Mouse (Mus musculus) megakaryocyte progenitor cell, adult 5-6 weeks (primary cell): ENCODE data around the gene Il21r. TPM values are rescaled to one million over a fixed set of nuclear protein-coding genes. Genes with fewer than 3 reads are reported as not detected.
A peak's percentile ranks its signal among the peaks of the same experiment; 100 is the strongest.

Source experiments
- ATAC-seq: replicated peaks from 2 replicates; pipeline ENCODE4 v1.8.0; 2016; ENCODE audit warnings: mild to moderate bottlenecking, moderate TSS enrichment, inconsistent platforms; ENCODE audit not compliant: poor library complexity
- total RNA-seq, 2 experiments: library from RNA; stranded (forward) in 1 of 2; stranded (reverse) in 1 of 2; fragments of 157-497, 149-512 nt in 1 of 2; fragments of 200-1000 nt in 1 of 2; gene quantifications; 2 replicates each; pipeline versions ENCODE4 v1.2.3 to v1.2.4; 2015 to 2017

Gene Il21r
- total RNA-seq, 2 experiments from 2014 or later: 3.6 to 4.3 TPM

DNA sequence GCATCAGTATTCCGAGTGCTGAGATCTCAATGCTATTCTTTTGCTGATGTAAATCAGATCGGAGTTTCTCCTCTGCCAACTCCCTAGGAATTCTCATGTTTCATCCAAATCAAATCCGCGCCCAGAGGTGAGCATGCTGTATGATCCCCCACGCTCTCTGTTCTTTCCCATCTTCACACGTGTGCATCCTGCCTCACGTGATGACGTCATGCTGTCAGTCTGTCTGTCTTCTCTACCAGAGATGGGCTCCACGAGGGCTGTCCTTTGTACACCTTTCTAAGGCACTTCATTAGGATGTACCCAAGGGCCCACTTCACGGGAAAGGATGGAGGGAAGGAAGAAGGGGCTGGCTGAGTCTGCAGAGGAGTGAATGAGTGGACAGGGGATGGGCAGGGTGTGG, 3.1 kb upstream of the Il21r start:
- no peak for ATAC-seq

DNA sequence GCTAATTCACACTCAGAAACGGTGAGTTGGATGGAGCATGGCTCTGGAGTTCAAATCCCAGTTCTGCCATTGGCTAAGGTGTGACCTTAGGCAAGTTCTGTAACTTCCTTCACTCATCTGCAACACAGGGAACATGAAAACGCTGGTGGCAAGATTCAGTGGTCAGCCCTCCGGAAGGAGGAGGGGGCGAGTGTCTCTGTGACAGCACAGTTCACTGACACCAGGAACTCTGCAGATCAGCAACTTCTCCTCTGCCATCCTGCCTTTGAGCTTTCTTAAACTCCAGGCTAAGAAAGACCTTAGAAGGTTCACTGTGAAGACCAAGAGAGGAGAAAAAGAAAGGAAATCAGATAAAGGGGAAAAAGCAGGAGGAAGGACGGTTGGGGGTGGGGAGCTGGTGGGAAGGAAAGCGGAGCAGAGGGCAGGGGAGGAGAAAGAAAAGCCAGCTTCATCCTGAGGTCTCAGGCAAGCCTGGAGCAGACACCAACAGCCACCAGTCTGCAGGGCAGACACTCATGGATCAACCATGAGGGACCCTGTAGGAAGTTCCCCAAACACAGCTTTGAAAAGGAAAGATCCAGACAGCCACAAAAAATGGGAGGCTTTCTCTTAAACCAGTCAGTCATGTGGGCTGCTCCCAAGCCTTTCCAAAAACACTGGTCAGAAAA, 2.5 kb upstream of the Il21r start:
- ATAC-seq: peak; percentile 38

DNA sequence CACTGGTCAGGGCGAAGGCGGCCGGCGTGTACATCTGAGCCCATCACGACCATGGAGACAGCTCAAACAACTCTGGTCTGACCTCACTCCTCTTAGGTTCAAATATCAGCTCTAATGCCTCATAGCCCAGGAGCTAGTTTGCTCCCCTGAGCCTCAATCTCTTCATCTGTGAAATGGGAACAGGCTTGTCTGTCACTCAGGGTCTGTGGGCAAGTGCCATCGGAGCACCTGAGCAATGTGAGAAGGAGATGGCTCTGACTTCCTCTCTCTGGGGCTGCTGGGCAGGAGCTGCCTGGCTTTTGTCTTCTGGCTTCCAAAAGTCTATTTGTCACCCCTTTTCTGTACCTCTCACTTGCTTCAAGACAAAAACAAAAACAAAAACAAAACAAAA, 2.0 kb upstream of the Il21r start:
- no peak for ATAC-seq

DNA sequence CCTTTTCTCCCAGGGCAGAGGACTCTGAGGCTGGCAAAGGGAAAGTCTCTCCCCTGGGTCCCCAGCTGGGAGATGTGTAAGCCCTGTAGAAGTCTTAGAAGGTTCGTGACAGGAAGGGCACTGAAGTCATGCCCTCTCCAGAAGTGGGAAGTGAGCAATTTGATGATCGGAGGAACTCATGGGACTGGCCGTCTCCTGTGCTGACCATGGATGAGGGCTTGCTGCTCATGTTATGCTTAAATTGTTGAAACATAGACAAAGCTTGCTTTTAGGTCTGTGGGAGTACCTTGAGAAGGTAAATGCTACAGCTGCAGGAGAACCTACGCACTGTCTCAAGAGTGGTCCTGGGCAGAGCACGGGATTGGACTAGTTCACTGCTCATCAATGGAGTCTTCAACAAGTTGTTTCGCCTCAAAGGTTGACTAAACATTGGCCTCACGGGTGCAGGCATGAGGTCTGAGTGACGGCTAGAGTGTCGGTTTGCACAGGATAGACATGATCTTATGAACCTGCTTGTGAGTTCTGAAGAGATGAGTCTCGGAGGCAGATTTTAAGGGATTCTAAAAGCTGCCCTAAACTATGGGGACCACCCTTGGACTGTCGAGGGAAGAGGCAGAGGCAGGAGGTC, 1.3 kb upstream of the Il21r start:
- peak; percentile 40 for ATAC-seq

DNA sequence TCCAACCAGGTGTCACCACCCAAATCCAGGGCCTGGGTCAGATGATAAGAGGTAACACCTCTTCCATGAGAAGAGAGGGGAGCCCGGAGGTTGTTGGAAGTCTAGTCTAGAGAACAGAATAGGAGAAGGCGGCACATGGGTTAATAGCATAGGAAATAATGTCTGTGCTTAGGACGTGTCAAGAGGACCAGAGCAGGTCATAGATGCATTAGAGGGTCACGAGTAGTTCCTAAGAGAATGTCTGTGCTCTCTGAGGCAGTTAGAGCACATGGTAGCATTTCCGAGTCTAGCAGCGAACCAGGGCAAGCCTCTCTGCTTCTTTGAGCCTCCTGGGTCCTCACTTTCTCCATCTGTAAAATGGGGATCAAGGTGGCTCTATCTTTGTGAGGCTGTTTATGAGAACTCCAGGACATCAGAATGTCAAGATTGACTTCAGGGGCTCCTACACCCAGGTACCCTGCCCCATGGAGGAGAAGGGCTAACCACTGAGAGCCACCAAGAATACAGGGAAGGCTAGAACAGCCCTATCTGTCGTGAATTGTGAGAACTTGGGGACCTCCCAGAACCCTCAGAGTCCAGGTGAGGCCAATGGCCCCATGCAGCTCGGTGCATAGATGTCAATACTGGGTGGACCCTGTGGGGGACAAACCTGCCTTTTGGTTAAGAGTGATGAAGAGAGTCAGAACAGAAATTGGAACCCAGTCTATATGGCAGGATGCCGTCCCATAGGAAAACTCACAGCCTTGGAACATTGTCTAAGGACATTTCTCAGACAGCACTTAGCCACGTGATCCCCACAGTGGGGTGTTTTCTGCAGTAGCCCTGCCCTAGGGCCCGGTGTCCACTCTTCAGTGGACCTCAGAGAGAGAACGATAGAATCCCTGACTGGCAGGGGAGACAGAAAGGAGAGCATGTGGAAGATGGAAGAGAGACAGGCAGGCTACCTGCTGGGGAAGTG, 1.4 kb downstream of the Il21r start:
- ATAC-seq: no peak

DNA sequence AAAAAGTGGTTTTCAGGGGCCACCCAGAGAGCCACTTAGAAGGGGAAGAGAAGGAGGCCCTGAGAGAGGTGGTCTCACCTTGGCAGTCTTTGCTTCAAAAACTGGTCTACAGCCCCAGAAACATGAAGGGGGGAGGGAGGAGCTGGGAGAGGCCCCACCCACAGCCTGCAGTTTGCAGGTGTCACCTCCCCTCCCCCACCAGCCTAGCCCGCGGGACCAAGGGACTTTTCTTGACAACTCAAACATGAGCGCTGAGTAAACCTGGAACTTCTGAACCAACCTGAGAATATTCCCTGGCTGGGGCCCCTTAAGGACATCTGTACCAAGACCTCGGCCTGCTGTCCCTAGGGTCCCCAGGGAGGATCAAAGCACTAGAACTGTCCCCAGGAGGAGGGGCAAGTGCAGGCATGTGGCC, 2.5 kb downstream of the Il21r start:
- no peak for ATAC-seq

DNA sequence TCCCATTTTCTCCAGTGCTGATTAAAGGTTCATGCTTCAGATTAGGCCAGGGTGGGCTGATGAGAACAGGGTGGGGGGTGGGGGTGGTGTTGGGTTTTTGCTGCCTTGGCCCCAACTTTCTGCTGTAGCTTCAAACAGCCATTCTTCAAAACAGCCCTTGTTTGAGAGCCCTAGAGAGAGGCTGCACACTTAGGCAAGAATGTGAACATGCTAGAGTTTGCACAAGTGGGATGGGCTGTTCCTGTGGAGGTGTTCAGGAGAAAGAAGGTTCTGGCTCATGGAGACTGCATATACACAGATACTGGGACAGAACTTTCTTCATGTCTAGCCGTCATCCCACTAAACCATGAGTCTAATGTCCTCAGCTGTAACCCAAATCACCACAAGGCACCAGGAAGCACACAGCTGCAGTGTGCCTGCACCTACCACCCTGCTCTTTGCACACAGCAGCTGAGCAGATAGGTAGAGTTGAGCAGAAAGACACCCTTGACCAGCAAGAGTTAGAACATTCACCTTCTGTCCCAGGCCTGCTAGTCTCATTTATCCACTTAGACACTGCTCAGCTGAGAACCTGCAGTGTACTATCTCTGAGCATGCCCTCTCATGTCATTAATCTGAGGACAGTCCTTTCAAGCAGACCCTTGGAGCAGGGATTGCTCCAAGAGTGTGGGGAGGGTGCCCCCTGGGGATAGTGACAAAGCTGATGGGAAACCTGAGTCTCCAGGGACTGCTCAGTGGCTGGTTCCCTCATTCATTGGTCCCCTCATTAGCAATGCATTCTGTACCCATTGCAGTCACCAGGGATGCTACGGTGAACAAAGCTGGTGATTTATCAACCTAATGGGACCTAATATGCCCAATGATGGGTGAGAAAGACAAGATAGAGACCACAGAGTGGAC, 3.3 kb downstream of the Il21r start:
- no peak for ATAC-seq

DNA sequence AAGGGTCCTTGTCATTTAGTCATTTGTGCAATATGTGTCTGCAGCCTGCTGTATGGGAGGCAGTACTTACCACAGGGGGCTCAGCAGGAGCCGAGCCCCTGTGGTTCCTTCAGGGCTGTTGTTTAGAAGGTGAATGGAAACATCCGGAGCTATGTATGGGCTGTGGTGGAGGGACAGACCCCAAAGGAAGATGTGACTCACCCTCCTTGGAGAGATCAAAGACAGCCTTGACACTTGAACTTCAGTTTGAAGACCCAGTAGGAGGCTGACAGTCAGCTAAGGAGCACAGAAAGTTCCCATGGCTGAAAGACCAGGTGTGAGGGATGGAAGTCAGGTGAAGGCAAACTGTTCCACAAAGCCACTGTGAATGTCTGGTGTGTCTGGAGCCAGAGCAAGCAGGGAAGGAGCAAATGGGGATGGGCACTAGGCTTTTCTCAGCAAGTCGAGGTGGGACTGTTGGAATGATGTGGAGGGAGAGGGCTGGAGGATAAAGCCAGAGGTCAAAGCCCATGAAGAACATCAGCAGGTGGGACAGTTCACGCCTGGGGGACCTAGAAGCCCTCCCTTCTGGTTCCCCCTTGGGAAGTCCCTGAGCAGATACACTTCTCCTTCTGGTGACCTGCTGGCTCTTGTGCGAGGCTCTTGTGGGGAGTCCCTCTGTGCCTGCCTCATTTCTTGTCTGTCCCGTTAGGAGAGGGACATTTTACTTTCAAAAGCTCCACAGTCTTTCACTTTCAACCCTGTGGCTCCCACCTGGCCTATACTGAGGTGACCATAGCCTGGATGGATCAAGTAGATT, 4.4 kb downstream of the Il21r start:
- ATAC-seq: peak; percentile 43

DNA sequence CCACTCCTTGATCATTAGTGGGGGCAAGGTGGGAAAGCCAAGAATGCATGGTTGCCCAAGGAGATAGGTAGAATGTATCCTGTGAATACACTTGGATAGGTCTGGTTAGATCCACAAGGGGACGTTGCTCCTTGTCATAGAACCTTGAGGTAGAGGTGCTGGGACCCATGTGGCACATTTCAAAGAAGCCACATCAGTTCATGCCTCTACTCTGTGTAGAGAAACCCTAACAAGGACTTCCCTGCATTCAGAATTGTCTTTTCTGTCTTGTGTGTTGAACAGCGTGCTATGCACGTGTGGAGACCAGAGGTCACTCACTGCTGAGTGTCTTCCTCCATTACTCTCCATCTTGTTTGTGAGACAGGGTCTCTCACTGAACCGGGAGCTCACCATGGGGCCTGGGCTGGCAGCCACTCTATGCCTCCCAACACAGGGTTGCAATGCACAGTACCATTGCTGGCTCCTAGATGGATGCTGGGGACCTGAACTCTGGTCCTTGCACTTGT, 5.0 kb downstream of the Il21r start:
- no peak for ATAC-seq

DNA sequence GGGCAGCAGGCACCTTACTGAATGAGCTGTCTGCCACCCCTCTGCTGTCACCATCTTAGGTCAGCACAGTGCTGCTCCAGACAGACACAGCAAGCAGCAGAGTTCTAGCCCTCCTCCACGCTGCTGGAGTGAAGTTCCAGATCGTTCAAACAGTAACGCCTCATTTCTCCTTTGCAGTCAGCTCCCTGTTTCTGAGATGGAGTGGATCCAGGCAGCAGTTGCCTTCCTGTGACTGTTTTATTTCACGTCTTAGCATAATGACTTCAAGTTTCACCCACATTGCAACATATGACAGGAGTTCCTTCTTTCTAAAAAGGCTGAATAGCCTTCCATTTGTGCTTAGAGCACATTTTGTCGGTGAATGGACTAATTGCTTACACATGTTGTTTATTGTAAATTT, 10.3 kb downstream of the Il21r start:
- ATAC-seq: peak; percentile 90

DNA sequence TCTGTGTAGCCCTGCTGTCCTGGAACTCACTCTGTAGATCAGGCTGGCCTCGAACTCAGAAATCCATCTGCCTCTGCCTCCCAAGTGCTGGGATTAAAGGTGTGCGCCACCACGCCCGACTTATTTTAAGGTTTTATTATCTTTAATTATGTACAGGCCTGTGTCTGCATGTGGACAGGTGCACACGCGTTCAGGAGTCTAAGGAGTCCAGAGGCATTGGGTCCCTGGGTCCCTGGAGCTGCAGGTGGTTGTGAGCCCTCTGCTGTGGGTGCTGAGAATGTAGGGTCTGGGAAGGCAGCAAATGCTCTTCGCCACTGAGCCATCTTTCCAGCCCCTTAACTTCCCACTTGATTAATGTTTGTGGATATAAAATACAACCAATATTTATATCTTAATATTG, 12.2 kb downstream of the Il21r start:
- ATAC-seq: no peak

DNA sequence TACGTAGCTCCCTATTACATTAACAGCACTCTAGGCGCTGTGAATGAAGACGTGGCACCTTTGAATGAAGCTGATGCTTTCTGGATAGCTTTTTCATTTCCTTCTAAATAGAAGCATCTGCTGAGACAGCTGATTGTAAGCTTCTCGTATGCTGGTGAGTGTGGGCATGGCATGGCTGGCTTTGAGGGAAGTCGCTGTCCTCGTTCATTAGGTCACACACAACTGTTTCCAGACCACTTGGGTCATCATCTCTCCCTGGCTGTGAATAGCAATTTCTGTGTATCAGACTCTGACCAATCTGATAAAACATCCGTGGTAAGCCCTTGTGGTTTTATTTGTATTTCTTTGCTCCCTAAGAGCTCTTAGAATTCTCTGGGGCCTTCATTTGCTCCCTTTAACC, 14.8 kb downstream of the Il21r start:
- ATAC-seq: peak; percentile 24; the same call in 1 of the 2 replicates

DNA sequence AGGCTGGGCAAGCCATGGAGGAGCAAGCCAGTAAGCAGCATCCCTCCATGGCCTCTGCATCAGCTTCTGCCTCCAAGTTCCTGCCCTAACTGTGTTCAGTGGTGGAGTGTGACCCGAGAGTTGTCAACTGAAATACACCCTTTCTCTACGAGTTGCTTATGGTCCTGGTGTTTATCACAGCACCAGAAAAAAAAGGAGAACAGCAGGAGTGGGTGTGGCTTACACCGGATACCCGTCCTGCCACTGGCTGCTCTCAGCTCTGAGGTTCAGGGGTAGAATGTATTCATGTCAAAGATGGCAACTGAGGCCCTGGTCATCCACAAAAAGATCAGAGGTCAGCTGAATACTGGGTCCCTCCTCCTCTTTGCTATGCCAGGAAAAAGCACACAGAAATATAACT, 16.8 kb downstream of the Il21r start:
- peak; percentile 69 for ATAC-seq

DNA sequence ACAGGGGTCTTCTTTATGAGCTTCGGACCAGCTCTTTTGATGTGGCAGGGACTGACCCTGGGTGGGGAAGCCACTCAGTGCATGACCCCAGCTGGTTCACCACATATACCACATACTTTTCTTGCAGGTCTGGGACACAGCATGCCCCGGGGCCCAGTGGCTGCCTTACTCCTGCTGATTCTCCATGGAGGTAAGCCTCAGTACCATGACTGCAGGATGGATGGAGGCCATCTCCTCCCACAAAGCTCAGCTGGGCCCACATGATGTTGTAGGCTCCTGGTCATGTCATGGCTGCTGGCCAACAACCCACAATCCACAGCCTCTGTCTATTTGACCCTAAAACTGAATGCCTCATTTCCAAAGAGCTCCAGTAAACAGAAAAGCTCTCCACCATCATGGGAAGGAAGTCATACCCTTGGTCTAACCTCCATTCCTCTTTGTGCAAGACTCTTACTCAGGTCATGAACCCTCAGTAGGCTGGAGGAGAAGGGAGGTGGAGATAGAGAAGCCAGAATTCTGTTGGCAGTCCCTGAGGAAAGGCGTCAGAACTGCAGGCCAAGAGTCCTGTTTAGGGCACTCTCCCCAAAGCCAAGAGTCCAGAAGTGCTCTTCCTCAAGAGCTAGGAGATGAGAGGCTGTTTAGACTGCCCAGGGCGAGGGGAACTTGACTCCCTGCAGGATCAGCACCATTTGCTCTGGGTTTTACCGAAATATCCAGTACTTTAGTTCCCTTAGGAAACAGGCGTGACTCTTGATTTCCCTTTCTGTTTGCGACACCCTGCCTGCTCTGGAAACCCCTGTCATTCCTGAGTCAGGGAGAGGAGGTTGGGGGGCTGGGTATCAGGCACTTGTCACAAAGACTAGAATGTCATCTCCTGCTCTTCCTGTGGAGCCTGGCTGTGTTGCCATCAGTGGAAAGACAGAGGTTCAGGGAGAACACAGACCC, 19.8 kb downstream of the Il21r start:
- ATAC-seq: no peak

DNA sequence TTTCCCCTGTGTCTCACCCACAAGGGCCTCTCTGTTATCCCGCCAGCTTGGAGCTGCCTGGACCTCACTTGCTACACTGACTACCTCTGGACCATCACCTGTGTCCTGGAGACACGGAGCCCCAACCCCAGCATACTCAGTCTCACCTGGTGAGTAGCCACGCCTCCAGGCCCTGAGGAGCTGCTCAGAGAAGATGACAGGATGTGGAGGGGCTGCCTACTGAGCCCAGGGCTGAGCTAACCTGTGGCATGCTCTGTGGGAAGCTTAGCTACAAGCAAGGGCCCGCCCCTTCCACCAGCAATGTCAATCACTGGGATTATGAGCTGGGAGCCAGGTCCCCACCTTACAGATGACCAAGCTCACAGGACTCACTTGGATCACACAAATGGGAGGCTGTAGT, 22.0 kb downstream of the Il21r start:
- ATAC-seq: no peak

DNA sequence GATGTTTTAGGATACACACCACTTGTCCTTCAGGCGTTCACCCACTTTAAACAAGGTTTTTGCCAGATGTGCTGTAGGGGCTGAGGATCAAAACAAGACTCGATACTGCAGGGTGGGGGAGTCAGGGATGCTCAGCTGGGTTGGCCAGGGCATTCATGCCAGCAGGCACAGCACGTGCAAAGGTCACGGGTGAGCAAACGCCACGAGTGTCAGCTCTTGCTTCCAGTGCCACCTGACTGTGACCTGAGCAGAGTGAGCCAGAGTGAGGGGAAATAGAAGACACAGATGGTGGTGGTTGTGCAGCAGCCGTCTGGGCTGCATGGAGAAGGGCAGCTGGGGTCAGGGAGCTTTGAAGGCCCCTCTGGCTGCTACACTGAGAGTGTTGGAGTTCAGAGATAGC, 22.6 kb downstream of the Il21r start:
- ATAC-seq: no peak

DNA sequence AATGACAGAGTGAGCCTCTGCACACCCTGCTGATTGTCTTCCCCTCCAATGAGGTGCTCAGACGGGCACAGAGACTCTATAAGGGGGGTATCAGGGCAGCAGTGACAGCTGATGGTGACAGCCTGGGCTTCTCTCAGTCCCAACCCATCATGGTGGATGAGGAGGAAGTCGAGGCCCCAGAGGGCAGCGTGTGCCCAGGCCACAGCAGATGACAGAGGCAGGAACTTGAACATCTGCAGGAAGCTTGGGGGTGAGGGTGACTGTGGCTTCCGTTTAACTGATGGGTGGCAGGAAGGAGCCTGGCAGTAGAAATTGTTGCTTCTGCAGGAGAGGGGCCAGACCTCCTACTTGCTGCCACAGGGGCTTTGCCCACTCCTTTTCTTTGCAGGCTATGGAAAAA, 27.1 kb downstream of the Il21r start:
- peak; percentile 90 for ATAC-seq

DNA sequence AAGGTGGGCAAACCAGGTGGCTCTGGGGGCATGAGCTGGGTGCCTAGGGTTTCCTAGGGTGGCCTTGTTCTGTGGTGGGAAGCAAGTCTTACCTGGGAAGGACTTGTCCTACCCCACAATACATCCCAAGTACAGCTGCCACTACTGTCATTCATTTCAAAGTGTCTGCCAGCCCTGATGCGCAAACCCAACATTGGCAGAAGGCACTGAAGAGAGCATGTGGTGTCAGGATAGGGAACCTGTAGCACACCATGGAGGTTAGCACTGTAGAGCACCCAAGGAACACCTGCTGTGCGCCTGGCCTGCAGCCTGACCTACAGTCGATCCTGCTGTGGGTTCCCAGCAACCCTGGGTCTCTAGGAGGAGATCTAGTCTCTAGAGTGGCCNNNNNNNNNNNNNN, 27.8 kb downstream of the Il21r start:
- ATAC-seq: no peak
